Mouse (Mus musculus) forebrain, embryonic 10.5 days (tissue): Measurements from ENCODE around the gene Foxc2. TPM values are rescaled to one million over a fixed set of nuclear protein-coding genes. Genes with fewer than 3 reads are reported as not detected.

Experiments
- DNase-seq: peaks from one replicate; pipeline ENCODE4 v3.0.0-alpha.2; 2017; ENCODE audit warnings: low spot score; ENCODE audit errors: extremely low spot score
- H3K27ac ChIP-seq: fragments of 300-500 bp; sonication (generic); 2 replicates; pipeline ENCODE4 v1.5.1; 2016; ENCODE audit warnings: mild to moderate bottlenecking
- H3K27me3 ChIP-seq: fragments of 300-500 bp; sonication (generic); 2 replicates; pipeline ENCODE4 v1.6.1; 2016; ENCODE audit warnings: mild to moderate bottlenecking; ENCODE audit not compliant: poor library complexity, severe bottlenecking
- H3K36me3 ChIP-seq: fragments of 300-500 bp; sonication (generic); replicated peaks from 2 replicates; pipeline ENCODE4 v1.6.1; 2016; ENCODE audit warnings: mild to moderate bottlenecking, moderate library complexity
- H3K4me1 ChIP-seq: fragments of 300-500 bp; sonication (generic); 2 replicates; pipeline ENCODE4 v1.6.1; 2016
- H3K4me3 ChIP-seq: fragments of 300-500 bp; sonication (generic); 2 replicates; pipeline ENCODE4 v1.5.1; 2016; ENCODE audit warnings: mild to moderate bottlenecking, moderate library complexity
- H3K9me3 ChIP-seq: fragments of 300-500 bp; sonication (generic); 2 replicates; pipeline ENCODE4 v1.6.1; 2016; ENCODE audit warnings: mild to moderate bottlenecking, moderate library complexity
- WGBS: fragments of 180-500 bp; shearing (Covaris S2); methylation state at CpG from one replicate; pipeline ENCODE4 v1.1.7; 2016; 5-methylcytosine and 5-hydroxymethylcytosine counted together
- microRNA-seq: library from miRNA; unstranded; fragments of <30 nt; microRNA quantifications from one replicate; pipeline ENCODE4, GENCODE M21; 2017
- polyA plus RNA-seq: library from polyadenylated mRNA; unstranded; fragments of >200 nt; fragmentation: Nextera tagmentation; extraction: Ambion mirVana; gene quantifications from 2 replicates; pipeline ENCODE4 v1.2.1, GENCODE M21; 2016

Gene Foxc2
- polyA plus RNA-seq, 1 experiment from 2014 or later = 4.6 TPM

GRCm38 (mm10) chr8:121148573-121149083, 32.7 kb downstream of the Foxc2 start:
- Histone ChIP-seq H3K27me3 (peaks cover 23% of the 10 kb centered on the region), H3K4me1 (peaks cover 10% of the 10 kb centered on the region; the same call in 1 of the 2 replicates), H3K36me3 (no peaks in the 10 kb centered on the region), H3K9me3 (no peaks in the 10 kb centered on the region), H3K4me3 (no peak overlapping the region), H3K27ac (no peak overlapping the region)
- 46% methylated on average over 8 of the region's 8 CpGs for WGBS
- no peak for DNase-seq

GRCm38 (mm10) chr8:121152394-121152793, 36.4 kb downstream of the Foxc2 start:
- H3K4me3 ChIP-seq = no peak overlapping the region
- 78% methylated on average over 12 of the region's 12 CpGs for WGBS
- H3K27ac ChIP-seq = no peak overlapping the region
- DNase-seq = no peak
- peaks cover 10% of the 10 kb centered on the region; the same call in 1 of the 2 replicates for H3K4me1 ChIP-seq
- H3K36me3 ChIP-seq = no peaks in the 10 kb centered on the region
- H3K27me3 ChIP-seq = peaks cover 31% of the 10 kb centered on the region
- H3K9me3 ChIP-seq = no peaks in the 10 kb centered on the region

- Histone ChIP-seq H3K27me3 (peaks cover 22% of the 10 kb centered on the region; the same call in 1 of the 2 replicates), H3K9me3 (no peaks in the 10 kb centered on the region), H3K27ac (no peak overlapping the region), H3K36me3 (no peaks in the 10 kb centered on the region), H3K4me1 (0 out of 2 replicates have a peak, but pooled peaks cover 4% of the 10 kb centered on the region), H3K4me3 (no peak overlapping the region)
- 87% methylated on average over 7 of the region's 7 CpGs for WGBS
- no peak for DNase-seq
These were observed 41.1 kb downstream of the Foxc2 start for GRCm38 (mm10) chr8:121156990-121157491.

- Histone ChIP-seq H3K27me3 (peaks cover 22% of the 10 kb centered on the region; the same call in 1 of the 2 replicates), H3K27ac (no peak overlapping the region), H3K9me3 (no peaks in the 10 kb centered on the region), H3K36me3 (no peaks in the 10 kb centered on the region), H3K4me3 (no peak overlapping the region), H3K4me1 (0 out of 2 replicates have a peak, but pooled peaks cover 9% of the 10 kb centered on the region)
- 88% methylated on average over 13 of the region's 13 CpGs for WGBS
- DNase-seq = no peak
These were observed 42.8 kb downstream of the Foxc2 start for GRCm38 (mm10) chr8:121158812-121159211.

- Histone ChIP-seq H3K4me1 (peaks cover 16% of the 10 kb centered on the region), H3K4me3 (no peak overlapping the region), H3K36me3 (no peaks in the 10 kb centered on the region), H3K27ac (no peak overlapping the region), H3K27me3 (peaks cover 26% of the 10 kb centered on the region; the same call in 1 of the 2 replicates), H3K9me3 (no peaks in the 10 kb centered on the region)
- no peak for DNase-seq
- WGBS = 89% methylated on average over 5 of the region's 5 CpGs
These were observed 45.5 kb downstream of the Foxc2 start for GRCm38 (mm10) chr8:121161437-121161836.

- H3K36me3 ChIP-seq = no peaks in the 10 kb centered on the region
- H3K4me1 ChIP-seq = peaks cover 23% of the 10 kb centered on the region
- peaks cover 26% of the 10 kb centered on the region; the same call in 1 of the 2 replicates for H3K27me3 ChIP-seq
- H3K9me3 ChIP-seq = no peaks in the 10 kb centered on the region
- 83% methylated on average over 4 of the region's 4 CpGs for WGBS
- no peak for DNase-seq
- no peak overlapping the region for H3K27ac ChIP-seq
- no peak overlapping the region for H3K4me3 ChIP-seq
These were observed 46.4 kb downstream of the Foxc2 start for GRCm38 (mm10) chr8:121162413-121162812.

GRCm38 (mm10) chr8:121162906-121163695, 47.1 kb downstream of the Foxc2 start:
- Histone ChIP-seq H3K9me3 (no peaks in the 10 kb centered on the region), H3K4me1 (peaks cover 29% of the 10 kb centered on the region)
- WGBS = 79% methylated on average over 11 of the region's 11 CpGs

GRCm38 (mm10) chr8:121164017-121164469, 48.1 kb downstream of the Foxc2 start:
- Histone ChIP-seq H3K36me3 (no peaks in the 10 kb centered on the region), H3K9me3 (no peaks in the 10 kb centered on the region), H3K27ac (no peak overlapping the region), H3K4me3 (no peak overlapping the region), H3K4me1 (peaks cover 33% of the 10 kb centered on the region), H3K27me3 (peaks cover 21% of the 10 kb centered on the region; the same call in 1 of the 2 replicates)
- WGBS = 67% methylated on average over 8 of the region's 8 CpGs
- DNase-seq = no peak

More at GRCm38 (mm10) chr8:121162906-121163695, 47.1 kb downstream of the Foxc2 start:
- Histone ChIP-seq H3K27me3 (peaks cover 26% of the 10 kb centered on the region; the same call in 1 of the 2 replicates), H3K36me3 (no peaks in the 10 kb centered on the region), H3K4me3 (no peak overlapping the region), H3K27ac (no peak overlapping the region)
- no peak for DNase-seq

- Histone ChIP-seq H3K4me3 (no peak overlapping the region), H3K27me3 (0 out of 2 replicates have a peak, but pooled peaks cover 19% of the 10 kb centered on the region), H3K36me3 (no peaks in the 10 kb centered on the region), H3K4me1 (peaks cover 63% of the 10 kb centered on the region), H3K27ac (no peak overlapping the region), H3K9me3 (no peaks in the 10 kb centered on the region)
- no peak for DNase-seq
- WGBS = 79% methylated on average over 5 of the region's 5 CpGs
These were observed 52.1 kb downstream of the Foxc2 start for GRCm38 (mm10) chr8:121168033-121168432.

Small RNA genes lying within 50 kb of the gene (microRNA-seq; reads per million reads assigned to microRNA genes)
- gene Gm27530 = not detected

Other genes starting within 250 kb of the Foxc2 start
- 2.5 and 2.9 TPM in 2 replicates for gene Foxf1, start 31.8 kb upstream of the Foxc2 start, polyA plus RNA-seq
- 69.1 and 69.5 TPM in 2 replicates for gene Mthfsd, start 7.8 kb upstream of the Foxc2 start, polyA plus RNA-seq
- 0.76 and 0.79 TPM in 2 replicates for gene Foxl1, start 11.8 kb downstream of the Foxc2 start, polyA plus RNA-seq